Mouse (Mus musculus): ENCODE data around the gene Arid2.
"Not testable (repeated sequence)": the region's sequence is repeated elsewhere in the genome, so short reads cannot be mapped to it uniquely, and the experiment has no call there.

Gene Arid2

DNA sequence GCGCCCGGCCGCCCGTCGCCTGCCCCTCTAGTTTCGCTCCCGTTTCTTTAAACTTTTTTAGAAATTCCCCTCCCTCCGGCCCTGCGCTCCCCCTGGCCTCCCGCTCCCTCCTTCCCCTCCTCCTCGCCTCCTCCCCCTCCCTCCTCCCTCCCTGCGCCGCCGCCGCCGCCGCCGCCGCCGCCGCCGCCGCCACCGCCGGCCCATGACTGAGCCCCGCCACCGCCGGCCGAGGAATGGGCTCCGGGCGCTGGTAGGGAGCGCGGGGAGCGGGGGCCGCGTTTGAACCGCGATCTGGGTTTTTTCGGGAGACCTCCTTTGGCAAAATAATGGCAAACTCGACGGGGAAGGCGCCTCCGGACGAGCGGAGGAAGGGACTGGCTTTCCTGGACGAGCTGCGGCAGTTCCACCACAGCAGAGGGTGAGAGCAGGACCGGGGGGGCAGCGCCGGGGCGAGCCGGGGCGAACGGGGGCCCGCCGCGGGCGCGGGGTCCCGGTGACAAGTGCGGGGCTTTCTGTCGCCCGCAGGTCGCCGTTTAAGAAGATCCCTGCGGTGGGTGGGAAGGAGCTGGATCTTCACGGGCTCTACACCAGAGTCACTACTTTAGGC lies at the start of gene Arid2:
Gene Arid2 (plus strand): TSS at position 150 of the 607 bp plus-strand sequence.
- DNase-seq (ENCODE audit: low read depth), result peak; percentile 79

DNA sequence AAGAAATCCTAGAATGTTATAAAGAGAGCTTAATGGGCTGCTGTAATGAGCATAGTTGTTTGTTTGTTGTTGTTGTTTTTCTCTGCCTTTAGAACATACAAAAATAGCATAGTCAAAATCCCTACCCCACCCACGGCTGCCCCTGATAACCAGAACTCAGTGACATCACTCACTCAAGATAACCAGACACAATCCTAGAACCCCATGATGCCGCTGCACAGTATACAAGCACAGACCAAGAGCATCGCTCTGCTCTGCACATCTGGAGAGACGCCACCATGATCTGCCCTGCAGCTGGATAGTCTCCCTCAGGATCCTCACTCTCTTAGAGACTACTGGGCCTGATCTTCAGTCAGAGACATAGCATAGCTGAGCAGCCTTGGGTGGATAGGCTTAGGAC lies 49.2 kb upstream of the Arid2 start:
- DNase-seq (ENCODE audit: low read depth), result no peak

- no peak for DNase-seq (ENCODE audit: low read depth)
These were observed 43.1 kb upstream of the Arid2 start for GRCm38 (mm10) chr15:96244171-96244570.

GRCm38 (mm10) chr15:96244715-96245114 lies 42.6 kb upstream of the Arid2 start:
- not testable (repeated sequence) for DNase-seq (ENCODE audit: low read depth)

DNA sequence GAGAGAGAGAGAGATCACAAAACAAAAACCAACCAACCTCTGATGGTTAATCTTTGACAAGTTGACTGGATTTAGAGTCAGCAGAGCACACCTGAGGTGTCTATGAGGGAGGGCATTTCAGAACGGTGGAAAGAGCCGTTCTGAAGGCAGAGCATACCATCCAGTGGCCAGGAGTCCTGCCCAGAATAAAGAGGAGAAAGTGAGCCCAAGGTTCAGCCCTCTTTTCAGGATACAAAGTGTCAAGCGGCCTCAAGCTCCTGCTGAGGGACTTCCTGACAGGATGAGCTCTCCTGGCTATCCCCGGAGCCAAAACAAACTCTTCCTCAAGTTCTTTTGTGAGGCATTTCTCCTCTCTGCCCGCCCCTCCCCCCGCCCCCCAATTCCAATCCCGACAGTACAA lies 33.5 kb upstream of the Arid2 start:
- no peak for DNase-seq (ENCODE audit: low read depth)

- DNase-seq (ENCODE audit: low read depth), result no peak
These were observed 33.0 kb upstream of the Arid2 start for GRCm38 (mm10) chr15:96254356-96254755.

GRCm38 (mm10) chr15:96257781-96258180 lies 29.5 kb upstream of the Arid2 start:
- peak; percentile 53 for DNase-seq (ENCODE audit: low read depth)

DNA sequence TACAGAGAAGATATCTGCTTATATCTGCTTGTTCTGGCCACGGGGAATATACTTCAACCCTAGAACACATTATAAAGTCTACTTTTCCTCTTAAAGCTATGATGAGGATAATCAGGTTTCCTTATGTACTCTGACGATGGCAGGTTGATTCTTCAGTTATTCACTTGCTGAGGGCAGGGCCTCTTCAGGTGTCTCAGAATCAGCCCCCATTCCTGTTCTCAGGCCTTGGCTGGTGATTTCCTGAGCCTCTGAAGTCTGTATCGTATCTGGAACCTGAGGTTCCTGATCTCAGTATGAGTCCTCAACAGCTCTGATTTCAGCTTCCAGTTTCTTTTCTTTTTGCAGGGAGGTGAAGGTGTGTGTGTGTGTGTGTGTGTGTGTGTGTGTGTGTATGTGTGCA lies 22.7 kb upstream of the Arid2 start:
- DNase-seq (ENCODE audit: low read depth), result no peak

GRCm38 (mm10) chr15:96267933-96268332 lies 19.4 kb upstream of the Arid2 start:
- DNase-seq (ENCODE audit: low read depth), result no peak

DNA sequence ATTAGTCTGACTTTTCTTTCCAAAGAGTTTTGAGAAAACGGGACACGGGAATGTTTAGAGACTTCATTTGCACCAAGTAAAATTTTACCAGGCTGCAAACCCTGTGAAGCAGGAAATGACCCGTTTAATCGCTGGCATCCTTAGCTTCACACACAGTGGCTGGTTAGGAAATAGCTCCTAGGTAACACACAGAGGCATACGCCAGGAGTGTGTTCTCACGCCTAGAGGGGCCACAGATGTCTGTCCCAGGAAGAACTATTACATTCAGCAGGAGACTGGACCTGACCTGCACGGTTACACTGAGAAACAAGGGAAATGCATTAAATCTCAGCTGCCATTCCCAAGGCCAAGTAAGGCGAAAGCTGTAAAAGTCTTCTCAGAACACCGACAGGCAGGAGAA lies 18.7 kb upstream of the Arid2 start:
- no peak for DNase-seq (ENCODE audit: low read depth)

DNA sequence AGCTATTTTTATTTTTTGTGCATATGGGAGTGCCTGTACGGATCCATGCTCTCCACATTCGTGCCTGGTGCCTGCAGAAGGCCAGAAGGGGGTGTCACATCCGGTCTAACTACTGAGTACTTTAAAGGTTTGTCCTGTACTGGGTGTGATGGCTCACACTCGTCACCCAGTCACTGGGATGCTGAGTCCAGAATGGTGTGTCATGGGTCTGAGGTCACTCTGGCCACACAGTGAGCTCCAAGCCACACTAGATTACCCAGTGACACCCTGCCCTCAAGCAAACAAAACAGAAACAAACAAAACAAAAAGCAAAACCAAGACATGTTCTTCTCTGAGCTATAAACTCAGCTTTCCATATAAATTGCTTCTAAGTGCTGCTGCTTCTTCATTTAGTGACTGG lies 17.9 kb upstream of the Arid2 start:
- no peak for DNase-seq (ENCODE audit: low read depth)

- no peak for DNase-seq (ENCODE audit: low read depth)
These were observed 16.9 kb upstream of the Arid2 start for GRCm38 (mm10) chr15:96270272-96270880.

DNA sequence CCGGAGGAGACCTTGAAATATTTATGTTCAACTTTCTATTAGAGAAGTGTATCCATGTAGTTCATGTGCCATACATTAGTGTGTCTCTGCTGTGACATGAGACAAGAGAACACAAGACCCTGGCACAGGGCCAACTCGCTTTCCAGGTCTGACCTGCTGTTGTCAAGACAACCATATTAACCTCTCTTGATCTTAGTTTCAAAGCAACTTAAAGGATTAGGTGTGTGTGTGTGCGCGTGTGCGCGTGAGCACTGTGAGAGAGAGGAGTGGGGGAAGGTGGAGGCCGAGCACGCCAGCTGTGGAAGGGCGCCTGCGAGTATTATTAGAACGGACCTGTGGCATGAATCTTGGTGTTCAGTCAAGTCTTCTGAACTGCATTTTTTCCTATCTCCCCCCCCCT lies 15.0 kb upstream of the Arid2 start:
- DNase-seq (ENCODE audit: low read depth), result peak; percentile 51

- no peak for DNase-seq (ENCODE audit: low read depth)
These were observed 13.0 kb upstream of the Arid2 start for GRCm38 (mm10) chr15:96274341-96274740.

DNA sequence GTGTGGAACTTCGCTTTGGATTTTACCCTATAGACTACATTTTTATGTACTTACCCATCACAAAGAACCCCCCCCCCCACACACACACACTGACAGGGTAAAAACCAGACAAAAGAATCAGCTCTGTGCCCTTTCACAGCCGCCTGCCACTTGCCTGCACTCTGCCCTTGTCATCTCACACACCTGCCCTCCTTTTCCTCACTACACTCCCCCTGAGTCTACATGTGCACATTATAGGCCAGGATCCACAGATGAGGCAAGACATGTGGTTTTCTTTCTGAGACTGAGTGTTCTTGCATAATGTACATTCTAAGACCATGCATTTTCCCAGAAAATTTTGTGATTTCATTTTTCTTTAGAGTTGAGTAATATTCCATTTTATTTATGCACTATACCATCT lies 12.1 kb upstream of the Arid2 start:
- no peak for DNase-seq (ENCODE audit: low read depth)

DNA sequence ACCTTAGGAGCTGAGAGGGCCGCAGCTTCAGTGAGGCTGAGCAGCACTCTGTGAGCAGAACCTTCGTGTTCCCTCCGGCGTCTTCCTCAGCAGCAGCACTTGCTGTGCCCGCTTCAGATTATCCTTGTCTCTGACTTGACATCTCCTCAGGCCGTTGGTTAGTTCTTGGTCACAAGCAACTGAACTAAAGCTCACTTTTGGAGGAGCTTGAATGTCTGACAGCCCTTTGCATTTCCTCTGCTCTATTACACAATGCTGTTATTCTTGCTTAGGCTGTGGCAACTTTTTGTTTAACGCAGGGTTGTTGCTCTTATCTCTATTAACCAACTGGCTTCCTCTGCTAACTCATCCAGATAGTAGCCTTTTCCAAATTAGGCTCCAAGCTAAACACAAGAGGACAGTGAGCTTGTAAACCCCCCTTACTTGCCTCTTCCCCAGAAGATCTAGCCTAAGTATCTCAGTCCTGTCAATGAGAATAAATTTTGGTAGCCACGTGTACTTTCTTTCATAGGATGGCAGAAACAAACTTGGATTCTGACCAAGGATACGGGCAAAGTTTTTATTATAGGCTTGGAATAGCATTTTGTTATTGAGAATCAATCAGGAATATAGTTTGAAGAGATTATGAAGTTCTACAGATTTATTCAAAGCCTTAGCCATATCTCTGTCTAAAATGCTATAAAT lies 11.4 kb upstream of the Arid2 start:
- DNase-seq (ENCODE audit: low read depth), result no peak

DNA sequence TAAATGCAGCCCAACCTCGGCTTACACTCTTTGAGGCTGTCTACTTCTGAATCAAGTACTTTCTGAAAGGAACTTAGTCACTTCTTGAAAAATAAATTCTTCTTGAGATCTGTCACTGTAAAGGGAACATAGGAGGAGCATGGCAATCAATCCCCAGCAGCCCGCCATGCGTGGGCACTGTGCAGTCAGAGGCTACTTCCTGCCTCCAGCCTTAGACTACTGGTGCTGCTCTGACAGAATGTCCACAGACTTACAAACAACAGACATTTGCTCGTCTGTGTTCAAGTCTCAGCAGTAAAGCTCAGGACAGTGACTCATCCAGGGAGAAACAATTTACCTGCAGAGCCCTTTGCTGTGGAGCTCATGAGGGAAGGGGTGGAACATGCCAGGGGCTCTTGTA lies 10.3 kb upstream of the Arid2 start:
- DNase-seq (ENCODE audit: low read depth), result peak; percentile 43

GRCm38 (mm10) chr15:96281236-96281635 lies 6.1 kb upstream of the Arid2 start:
- DNase-seq (ENCODE audit: low read depth), result no peak

DNA sequence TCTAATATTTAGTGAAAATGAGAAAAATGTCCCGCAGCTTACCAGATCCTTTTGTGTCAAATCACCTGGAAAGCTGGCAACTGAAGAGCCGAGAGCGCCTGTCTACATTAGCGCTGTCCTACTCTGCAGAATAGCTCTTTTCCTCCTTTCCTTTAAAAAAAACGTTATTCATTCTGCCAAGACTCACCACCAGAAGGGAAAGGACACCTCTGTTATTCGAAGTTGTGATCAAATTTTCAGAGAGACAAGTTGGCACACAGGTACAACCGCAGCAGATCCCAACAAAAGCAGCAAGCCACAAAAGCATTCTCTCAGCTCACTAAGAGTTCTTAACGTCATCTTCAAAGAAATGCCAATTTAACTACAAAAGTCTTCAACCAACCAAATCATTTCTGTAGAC lies 4.2 kb upstream of the Arid2 start:
- peak; percentile 51 for DNase-seq (ENCODE audit: low read depth)

GRCm38 (mm10) chr15:96283920-96284431 lies 3.3 kb upstream of the Arid2 start:
- peak; percentile 76 for DNase-seq (ENCODE audit: low read depth)

DNA sequence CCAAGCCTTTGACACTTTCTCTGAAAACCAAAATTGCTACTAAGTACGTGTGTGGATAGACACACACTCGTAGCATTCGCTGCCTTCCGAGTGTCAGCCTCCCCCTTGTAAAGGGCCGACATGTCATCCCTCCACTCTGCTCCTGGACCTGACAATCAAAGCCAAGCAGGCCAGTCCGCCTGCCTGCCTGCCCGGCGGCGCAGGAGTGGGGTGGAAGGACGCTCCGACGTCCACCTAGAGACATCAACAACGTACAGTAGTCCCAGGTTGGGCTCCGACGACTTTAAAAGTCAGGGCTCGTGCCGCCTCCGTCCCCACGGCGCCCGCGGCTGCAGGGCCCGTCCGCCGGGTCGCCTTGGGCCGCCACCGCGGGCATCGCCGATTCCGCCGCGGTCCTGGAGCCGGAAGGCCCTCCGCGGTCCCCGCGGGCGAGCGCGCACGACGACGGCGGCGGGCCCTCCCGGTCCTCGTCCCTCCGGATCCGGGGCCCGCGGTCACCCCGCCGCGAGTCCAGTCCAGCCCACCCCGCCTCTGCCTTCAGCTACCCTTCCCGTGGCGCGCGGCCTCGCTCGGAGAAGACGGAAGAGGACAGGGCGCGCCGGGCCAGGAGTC lies 2.5 kb upstream of the Arid2 start:
- peak; percentile 71 for DNase-seq (ENCODE audit: low read depth)

DNA sequence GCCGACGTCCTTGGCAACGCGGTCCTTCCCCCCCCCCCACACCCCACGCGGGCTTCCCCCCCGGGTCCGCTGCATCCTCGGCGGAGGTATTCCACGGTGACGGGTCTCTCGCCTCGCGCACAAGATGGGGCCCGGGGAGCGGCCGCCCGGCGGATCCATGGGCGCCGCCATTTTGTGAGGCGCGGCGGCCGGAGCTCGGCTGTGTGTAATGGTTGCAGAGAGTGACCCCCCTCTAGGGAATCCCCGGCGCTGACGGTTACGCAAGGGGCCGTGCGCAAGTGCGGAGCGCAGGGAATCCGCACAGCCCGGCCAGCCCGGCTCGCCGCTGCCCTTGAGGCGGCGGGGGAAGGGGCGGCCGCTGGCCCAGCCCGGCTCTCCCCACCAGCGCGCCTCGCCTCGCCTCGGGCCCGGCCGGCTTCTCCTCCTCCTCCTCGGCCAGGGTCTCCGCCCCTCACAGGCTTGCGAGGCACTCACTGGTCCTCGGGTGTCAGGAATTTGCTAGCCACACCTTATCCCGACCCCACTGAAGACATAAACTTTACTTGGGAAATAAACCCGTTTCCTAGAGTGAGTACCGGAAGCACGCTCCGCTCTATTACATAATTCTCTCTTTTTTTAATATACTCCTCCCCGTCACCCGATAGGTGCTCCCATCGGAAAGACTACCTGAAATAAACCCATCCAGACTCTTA lies 1.8 kb upstream of the Arid2 start:
- DNase-seq (ENCODE audit: low read depth), result peak; percentile 85
